ENCODE assay signal across 10 mouse cellular contexts in the genomic region with DNA sequence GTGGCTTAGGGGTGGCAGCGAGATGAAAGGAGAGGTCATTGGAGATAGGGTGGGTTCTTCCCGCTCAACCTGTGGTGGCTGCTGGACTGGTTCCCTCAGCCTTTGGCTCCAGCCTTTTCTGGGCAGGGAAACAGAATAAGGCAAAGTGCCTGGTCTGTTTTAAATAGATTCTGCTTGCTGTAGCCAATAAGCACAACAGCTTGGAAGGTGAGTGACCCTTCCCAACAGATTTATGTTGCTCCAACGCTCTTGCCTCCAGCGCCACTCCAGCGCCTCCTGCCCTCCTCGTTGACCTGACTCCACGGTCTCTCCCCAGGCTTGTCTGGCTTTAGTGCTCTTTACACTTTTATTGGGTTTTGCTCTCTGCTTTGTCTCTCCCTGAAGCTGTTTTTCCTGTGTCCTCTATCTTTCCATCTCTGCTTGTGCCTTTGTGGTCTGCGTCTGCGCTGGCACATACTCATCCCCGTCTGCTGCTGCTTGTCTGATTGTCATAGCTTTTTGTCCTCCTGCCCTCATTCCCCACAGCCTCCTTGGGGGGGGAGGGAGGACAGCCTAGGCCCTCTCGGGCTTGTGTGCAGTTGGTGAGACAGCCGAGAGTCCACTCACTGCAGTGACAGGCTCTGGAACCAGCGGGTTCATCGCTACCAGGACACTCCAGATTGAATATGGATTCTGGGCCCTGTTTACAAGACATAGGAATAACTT. TPM values are rescaled to one million over a fixed set of nuclear protein-coding genes. Genes with fewer than 3 reads are reported as not detected.
DNase-seq lines count a peak whose midpoint lies in the region; ATAC-seq and TF ChIP-seq lines count a peak whose summit lies in the region.
"Had no signal": no experiment of that assay in that cellular context is flagged by ENCODE, and none has a peak within 500 bp of the region (broad histone marks: within the 10 kb centered on the region; RNA-seq: fewer than 3 reads in every experiment).

No protein-coding gene starts in this region.

- no peak for TF ChIP-seq POLR2A in lung, adult 2 months (IDR thresholded peaks at IDR 0.05; ENCODE audit: borderline replicate concordance, extremely low read depth, low read depth, low read length)

- no peak; the same call in 1 of the 2 replicates for ATAC-seq in lung, postnatal 0 days
- ATAC-seq in embryonic facial prominence, embryonic 15.5 days (ENCODE audit: insufficient number of reproducible peaks, low FRiP score, low TSS enrichment, low read depth) = no peak
- peak; percentile 43; the same call in 1 of the 2 replicates for ATAC-seq in hindbrain, postnatal 0 days
- no peak for ATAC-seq in forebrain, embryonic 13.5 days
- ATAC-seq in activated CD4-positive, CD25-positive, alpha-beta regulatory T cell, adult 4 months = no peak

- WGBS in lung, postnatal 0 days = 47% methylated on average over 14 of the region's 14 CpGs
- 54% methylated on average over 14 of the region's 14 CpGs for WGBS in lung, adult 2 months
- whole genome bisulfite sequencing in embryonic facial prominence, embryonic 15.5 days = 50% methylated on average over 14 of the region's 14 CpGs
- WGBS in hindbrain, postnatal 0 days = 45% methylated on average over 14 of the region's 14 CpGs
- 72% methylated on average over 14 of the region's 14 CpGs for WGBS in forebrain, embryonic 13.5 days

- no peak overlapping the region for H3K4me2 ChIP-seq in lung, postnatal 0 days (replicated peaks; ENCODE audit: low read depth, low read length)
- H3K4me2 ChIP-seq in embryonic facial prominence, embryonic 15.5 days (replicated peaks) = no peak overlapping the region
- H3K4me2 ChIP-seq in hindbrain, postnatal 0 days (ENCODE audit: low read depth, low read length) = no peak overlapping the region
- no peak overlapping the region for H3K4me2 ChIP-seq in forebrain, embryonic 13.5 days
- H3K4me2 ChIP-seq: neural tube, embryonic 12.5 days had no signal

- H3K36me3 ChIP-seq in lung, postnatal 0 days (ENCODE audit: insufficient read depth, low read length) = no peaks in the 10 kb centered on the region
- no peaks in the 10 kb centered on the region for H3K36me3 ChIP-seq in embryonic facial prominence, embryonic 15.5 days
- H3K36me3 ChIP-seq in hindbrain, postnatal 0 days (ENCODE audit: insufficient read depth, low read length) = no peaks in the 10 kb centered on the region
- no peaks in the 10 kb centered on the region for H3K36me3 ChIP-seq in forebrain, embryonic 13.5 days (ENCODE audit: poor library complexity, severe bottlenecking)
- H3K36me3 ChIP-seq: neural tube, embryonic 12.5 days had no signal

- no peak overlapping the region for H3K27ac ChIP-seq in lung, postnatal 0 days (ENCODE audit: low read length)
- 0 out of 2 replicates have a peak overlapping the region, but pooled peaks have one; percentile 48 for H3K27ac ChIP-seq in embryonic facial prominence, embryonic 15.5 days (replicated peaks)
- H3K27ac ChIP-seq in hindbrain, postnatal 0 days = no peak overlapping the region
- no peak overlapping the region for H3K27ac ChIP-seq in forebrain, embryonic 13.5 days
- H3K27ac ChIP-seq: layer of hippocampus, adult 2 months; neural tube, embryonic 12.5 days had no signal

- TF ChIP-seq CTCF in lung, postnatal 0 days (IDR thresholded peaks at IDR 0.05) = no peak
- no peak for TF ChIP-seq CTCF in lung, adult 2 months (IDR thresholded peaks at IDR 0.05; ENCODE audit: insufficient read depth, low read length)
- no peak for TF ChIP-seq CTCF in hindbrain, postnatal 0 days (IDR thresholded peaks at IDR 0.05; ENCODE audit: low read depth)

- peak; percentile 32 for DNase-seq in lung, postnatal 0 days (ENCODE audit: low spot score)
- no peak for DNase-seq in lung, adult 2 months
- DNase-seq in hindbrain, postnatal 0 days (ENCODE audit: low spot score) = peak; percentile 47
- peak; percentile 14 for DNase-seq in lung, postnatal 25 days (ENCODE audit: low spot score)
- no peak for DNase-seq in thymus, postnatal 0 days (ENCODE audit: low spot score)

- no peaks in the 10 kb centered on the region for H3K27me3 ChIP-seq in lung, postnatal 0 days (replicated peaks; ENCODE audit: insufficient read depth, low read length)
- no peaks in the 10 kb centered on the region for H3K27me3 ChIP-seq in embryonic facial prominence, embryonic 15.5 days
- no peaks in the 10 kb centered on the region for H3K27me3 ChIP-seq in hindbrain, postnatal 0 days (ENCODE audit: insufficient read depth, low read length)
- no peaks in the 10 kb centered on the region for H3K27me3 ChIP-seq in forebrain, embryonic 13.5 days
- H3K27me3 ChIP-seq: neural tube, embryonic 12.5 days had no signal

- no peak overlapping the region for H3K4me3 ChIP-seq in lung, postnatal 0 days (ENCODE audit: low read depth, low read length)
- H3K4me3 ChIP-seq in lung, adult 2 months (replicated peaks; ENCODE audit: extremely low read depth, low read depth, low read length) = no peak overlapping the region
- no peak overlapping the region for H3K4me3 ChIP-seq in embryonic facial prominence, embryonic 15.5 days (replicated peaks)
- H3K4me3 ChIP-seq in hindbrain, postnatal 0 days (ENCODE audit: low read length) = no peak overlapping the region
- no peak overlapping the region for H3K4me3 ChIP-seq in forebrain, embryonic 13.5 days
- H3K4me3 ChIP-seq: layer of hippocampus, adult 2 months; neural tube, embryonic 12.5 days had no signal

- no peaks in the 10 kb centered on the region for H3K4me1 ChIP-seq in lung, postnatal 0 days (ENCODE audit: insufficient read depth, low read depth, low read length)
- no peaks in the 10 kb centered on the region for H3K4me1 ChIP-seq in lung, adult 2 months (ENCODE audit: control insufficient read depth, insufficient read depth, low read length)
- H3K4me1 ChIP-seq in embryonic facial prominence, embryonic 15.5 days = peaks cover 31% of the 10 kb centered on the region
- H3K4me1 ChIP-seq in hindbrain, postnatal 0 days (ENCODE audit: insufficient read depth, low read length) = no peaks in the 10 kb centered on the region
- no peaks in the 10 kb centered on the region for H3K4me1 ChIP-seq in forebrain, embryonic 13.5 days

- no peak overlapping the region for H3K9ac ChIP-seq in lung, postnatal 0 days (replicated peaks; ENCODE audit: low read depth)
- H3K9ac ChIP-seq in embryonic facial prominence, embryonic 15.5 days = no peak overlapping the region
- H3K9ac ChIP-seq in hindbrain, postnatal 0 days (replicated peaks; ENCODE audit: low read length) = no peak overlapping the region
- no peak overlapping the region for H3K9ac ChIP-seq in forebrain, embryonic 13.5 days
- H3K9ac ChIP-seq: neural tube, embryonic 12.5 days had no signal

- H3K9me3 ChIP-seq in lung, postnatal 0 days (ENCODE audit: low read length) = no peaks in the 10 kb centered on the region
- no peaks in the 10 kb centered on the region for H3K9me3 ChIP-seq in embryonic facial prominence, embryonic 15.5 days (replicated peaks)
- no peaks in the 10 kb centered on the region for H3K9me3 ChIP-seq in hindbrain, postnatal 0 days (ENCODE audit: low read length)
- H3K9me3 ChIP-seq in forebrain, embryonic 13.5 days (replicated peaks) = no peaks in the 10 kb centered on the region
- H3K9me3 ChIP-seq: neural tube, embryonic 12.5 days had no signal

- no peak for TF ChIP-seq EP300 in lung, postnatal 0 days (IDR thresholded peaks at IDR 0.05)

RNA-seq across cellular contexts. Expression of a gene that starts 10.9 kb away (rescaled TPM):
- polyA plus RNA-seq in lung, postnatal 0 days (2015; fragmentation: Nextera tagmentation; extraction: Ambion mirVana) = 5.5 and 5.6 TPM in 2 replicates
- polyA plus RNA-seq in lung, adult 2 months (2012; rRNA removed) = 2.6 and 2.7 TPM in 2 replicates
- polyA plus RNA-seq in embryonic facial prominence, embryonic 15.5 days (2015; fragmentation: Nextera tagmentation; extraction: Ambion mirVana) = 25.4 and 27.6 TPM in 2 replicates
- 67.9 and 72.1 TPM in 2 replicates for total RNA-seq in hindbrain, postnatal 0 days (2014; rRNA removed)
- 26.5 and 28.2 TPM in 2 replicates for polyA plus RNA-seq in hindbrain, postnatal 0 days (2015; fragmentation: Nextera tagmentation; extraction: Ambion mirVana)
- 21.7 and 28.6 TPM in 2 replicates for polyA plus RNA-seq in forebrain, embryonic 13.5 days (2015; fragmentation: Nextera tagmentation; extraction: Ambion mirVana)
- not detected for polyA plus RNA-seq in activated CD4-positive, CD25-positive, alpha-beta regulatory T cell, adult 4 months (2017; shearing (Covaris generic))
- polyA plus RNA-seq in thymus, postnatal 0 days (2015; fragmentation: Nextera tagmentation; extraction: Ambion mirVana) = 2.2 and 2.4 TPM in 2 replicates

RNA-seq across cellular contexts. Expression of a gene that starts 44.3 kb away (rescaled TPM):
- polyA plus RNA-seq in lung, postnatal 0 days (2015; fragmentation: Nextera tagmentation; extraction: Ambion mirVana) = 10.6 and 14.1 TPM in 2 replicates
- 10.9 and 15.3 TPM in 2 replicates for polyA plus RNA-seq in lung, adult 2 months (2012; rRNA removed)
- polyA plus RNA-seq in embryonic facial prominence, embryonic 15.5 days (2015; fragmentation: Nextera tagmentation; extraction: Ambion mirVana) = 24.1 and 25.3 TPM in 2 replicates
- 25.2 and 30.6 TPM in 2 replicates for total RNA-seq in hindbrain, postnatal 0 days (2014; rRNA removed)
- 26.3 and 29.9 TPM in 2 replicates for polyA plus RNA-seq in hindbrain, postnatal 0 days (2015; fragmentation: Nextera tagmentation; extraction: Ambion mirVana)
- polyA plus RNA-seq in forebrain, embryonic 13.5 days (2015; fragmentation: Nextera tagmentation; extraction: Ambion mirVana) = 52.6 and 53.8 TPM in 2 replicates
- 10 to 100 TPM; 17.3 to 20.2 TPM for polyA plus RNA-seq in activated CD4-positive, CD25-positive, alpha-beta regulatory T cell, adult 4 months (2017; shearing (Covaris generic))
- polyA plus RNA-seq in thymus, postnatal 0 days (2015; fragmentation: Nextera tagmentation; extraction: Ambion mirVana) = 18.3 and 19.1 TPM in 2 replicates

Comparison
In these comparisons a context has a peak if more than half of its experiments do, and no peak if none do; other contexts are left out.
1. DNase-seq: peak in lung, postnatal 0 days (single experiment), hindbrain, postnatal 0 days (single experiment) and lung, postnatal 25 days (single experiment); none in lung, adult 2 months (single experiment) and thymus, postnatal 0 days (single experiment).